Mouse (Mus musculus) forebrain, postnatal 0 days (tissue): ENCODE measurements around the gene Olfr1389. TPM values are rescaled to one million over a fixed set of nuclear protein-coding genes. Genes with fewer than 3 reads are reported as not detected.
"Not testable (repeated sequence)": the region's sequence is repeated elsewhere in the genome, so short reads cannot be mapped to it uniquely, and the experiment has no call there.

Source experiments
- ATAC-seq: fragments of 200-750 bp; cut with Nextera tagmentation; 2 replicates; pipeline ENCODE4 v1.8.0; 2017; ENCODE audit warnings: mild to moderate bottlenecking, moderate library complexity
- DNase-seq: peaks from one replicate; pipeline ENCODE4 v3.0.0-alpha.2; 2015
- H3K27ac ChIP-seq: fragments of 300-500 bp; sonication (generic); 2 replicates; pipeline ENCODE4 v1.5.1; 2014; ENCODE audit warnings: low read depth, mild to moderate bottlenecking, antibody characterized with exemption, low read length, moderate library complexity, mixed read lengths
- H3K27me3 ChIP-seq: fragments of 300-500 bp; sonication (generic); 2 replicates; pipeline ENCODE4 v1.6.1; 2014; ENCODE audit warnings: mild to moderate bottlenecking, low read length, mixed read lengths; ENCODE audit not compliant: insufficient read depth
- H3K36me3 ChIP-seq: fragments of 300-500 bp; sonication (generic); 2 replicates; pipeline ENCODE4 v1.6.1; 2014; ENCODE audit warnings: mild to moderate bottlenecking, moderate library complexity; ENCODE audit not compliant: insufficient read depth
- H3K4me1 ChIP-seq: fragments of 300-500 bp; sonication (generic); 2 replicates; pipeline ENCODE4 v1.6.1; 2014; ENCODE audit warnings: antibody characterized with exemption; ENCODE audit not compliant: insufficient read depth
- H3K4me2 ChIP-seq: fragments of 300-500 bp; sonication (generic); 2 replicates; pipeline ENCODE4 v1.6.1; 2014; ENCODE audit warnings: low read depth, mild to moderate bottlenecking, moderate library complexity
- H3K4me3 ChIP-seq: fragments of 300-500 bp; sonication (generic); 2 replicates; pipeline ENCODE4 v1.5.1; 2014; ENCODE audit warnings: low read depth, low read length, mixed read lengths
- H3K9ac ChIP-seq: fragments of 300-500 bp; sonication (generic); 2 replicates; pipeline ENCODE4 v1.6.1; 2014; ENCODE audit warnings: mild to moderate bottlenecking
- H3K9me3 ChIP-seq: fragments of 300-500 bp; sonication (generic); 2 replicates; pipeline ENCODE4 v1.6.1; 2016; ENCODE audit warnings: low read length
- CTCF ChIP-seq: sonication (generic); IDR thresholded peaks from 2 replicates; pipeline ENCODE4 v1.5.1; 2016; ENCODE audit warnings: antibody characterized with exemption, control low read depth, low read depth
- WGBS: fragments of 180-500 bp; shearing (Covaris S2); extraction: QIAGEN DNeasy Blood & Tissue Kit; methylation state at CpG from one replicate; pipeline ENCODE4 v1.1.7; 2014; 5-methylcytosine and 5-hydroxymethylcytosine counted together
- polyA plus RNA-seq: library from polyadenylated mRNA; unstranded; fragments of >200 nt; fragmentation: Nextera tagmentation; extraction: Ambion mirVana; gene quantifications from 2 replicates; pipeline ENCODE4 v1.2.1, GENCODE M21; 2015
- total RNA-seq: library from RNA; depleted of rRNA; stranded (reverse); fragments of >200 nt; gene quantifications from 2 replicates; pipeline ENCODE4 v1.2.3, GENCODE M21; 2014; rRNA removed

Olfr1389 gene
- total RNA-seq (not detected in 2 replicates), polyA plus RNA-seq (not detected in 2 replicates)

DNA sequence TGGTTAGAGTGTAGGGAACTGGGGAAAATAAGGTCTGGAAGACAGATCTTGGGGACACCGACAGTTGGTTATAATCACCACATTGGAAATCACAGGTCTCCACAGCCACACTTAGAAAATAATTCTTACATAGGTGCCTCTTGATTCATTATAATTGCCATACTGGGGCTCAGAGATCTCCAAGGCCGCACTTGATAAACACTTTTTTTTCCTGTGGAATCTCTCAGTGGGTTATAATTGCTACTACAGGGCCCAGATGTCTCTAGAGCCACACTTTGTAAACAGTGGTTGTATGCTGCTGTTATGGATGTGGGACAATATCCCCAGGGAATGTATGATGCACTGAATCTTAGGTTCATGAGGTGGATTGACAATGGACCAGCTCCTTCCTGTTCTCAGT lies at the start of gene Olfr1389:
Olfr1389 (plus strand) TSS at position 301 of the 400 bp plus-strand sequence.
- WGBS, result 86% methylated on average over 2 of the region's 2 CpGs
- no peaks in the 10 kb centered on the region for H3K36me3 ChIP-seq
- ATAC-seq, result no peak
- no peak within 1 kb of the TSS for H3K9ac ChIP-seq
- no peak within 1 kb of the TSS for H3K4me2 ChIP-seq
- H3K4me3 ChIP-seq, result no peak within 1 kb of the TSS
- no peaks in the 10 kb centered on the region for H3K27me3 ChIP-seq
- H3K4me1 ChIP-seq, result no peaks in the 10 kb centered on the region
- H3K9me3 ChIP-seq, result no peaks in the 10 kb centered on the region
- DNase-seq, result no peak
- H3K27ac ChIP-seq, result no peak within 1 kb of the TSS
- no peak for TF ChIP-seq CTCF

DNA sequence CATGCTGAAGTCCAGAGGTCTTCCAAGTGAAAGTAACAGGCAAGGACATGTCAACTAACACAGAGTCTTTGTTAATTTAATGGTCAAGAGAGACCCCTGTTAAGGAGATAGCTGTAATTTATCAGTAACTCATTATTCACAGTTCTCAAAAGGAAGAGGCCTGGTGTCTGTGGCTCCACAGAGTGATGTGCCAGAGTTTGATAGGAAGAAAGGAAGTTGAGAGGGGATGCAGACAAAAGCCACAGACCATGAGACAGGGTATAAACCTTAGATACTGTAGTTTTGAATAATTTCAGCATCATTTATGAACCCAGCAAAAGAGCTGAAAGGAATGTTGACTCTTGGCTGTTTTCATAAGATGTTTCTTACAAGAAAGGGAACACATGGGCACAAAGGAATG lies 39.7 kb upstream of the Olfr1389 start:
- H3K9me3 ChIP-seq, result no peaks in the 10 kb centered on the region
- H3K9ac ChIP-seq, result no peak overlapping the region
- H3K36me3 ChIP-seq, result no peaks in the 10 kb centered on the region
- TF ChIP-seq CTCF, result no peak
- H3K27me3 ChIP-seq, result no peaks in the 10 kb centered on the region
- H3K4me3 ChIP-seq, result no peak overlapping the region
- H3K4me2 ChIP-seq, result no peak overlapping the region
- no peaks in the 10 kb centered on the region for H3K4me1 ChIP-seq
- DNase-seq, result no peak
- H3K27ac ChIP-seq, result no peak overlapping the region
- ATAC-seq, result no peak

DNA sequence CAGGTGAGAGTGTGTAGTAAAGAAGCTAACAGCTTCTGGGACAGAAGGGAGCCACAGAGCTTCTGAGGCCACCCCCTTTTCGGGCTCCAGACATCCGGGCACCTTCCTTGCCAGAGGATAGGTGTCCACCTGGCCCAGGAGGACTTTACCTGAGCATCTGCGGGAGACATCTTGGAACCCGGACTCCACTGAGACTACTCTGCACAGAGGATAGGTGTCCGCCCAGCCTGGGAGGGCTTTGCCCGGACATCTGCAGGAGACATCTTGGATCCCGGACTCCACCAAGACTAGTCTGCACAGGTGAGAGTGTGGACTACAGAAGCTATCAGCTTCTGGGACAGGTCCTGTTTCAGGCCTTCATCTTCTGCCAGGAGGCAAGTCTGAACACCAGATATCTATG lies 36.7 kb upstream of the Olfr1389 start:
- not testable (repeated sequence) for H3K27ac ChIP-seq, H3K4me1 ChIP-seq, ATAC-seq, H3K9me3 ChIP-seq, DNase-seq, H3K27me3 ChIP-seq, H3K9ac ChIP-seq, H3K36me3 ChIP-seq, H3K4me3 ChIP-seq, H3K4me2 ChIP-seq
- WGBS, result 95% methylated on average over 7 of the region's 7 CpGs

DNA sequence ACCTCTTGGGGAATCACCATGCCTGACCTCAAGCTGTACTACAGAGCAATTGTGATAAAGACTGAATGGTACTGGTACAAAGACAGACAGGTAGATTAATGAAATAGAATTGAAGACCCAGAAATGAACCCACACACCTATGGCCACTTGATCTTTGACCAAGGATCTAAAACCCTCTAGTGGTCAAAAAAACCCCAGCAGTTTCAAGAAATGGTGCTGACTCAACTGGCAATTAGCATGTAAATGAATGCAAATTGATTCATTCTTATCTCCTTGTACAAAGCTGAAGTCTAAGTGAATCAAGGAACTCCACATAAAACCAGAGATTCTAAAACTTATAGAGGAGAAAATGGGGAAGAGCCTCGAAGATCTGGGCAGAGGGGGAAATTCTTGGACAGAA lies 30.2 kb upstream of the Olfr1389 start:
- H3K36me3 ChIP-seq, ATAC-seq, H3K4me3 ChIP-seq, H3K27ac ChIP-seq, H3K27me3 ChIP-seq, H3K9ac ChIP-seq, H3K4me1 ChIP-seq, H3K4me2 ChIP-seq, H3K9me3 ChIP-seq, DNase-seq: not testable (repeated sequence)
- 40% methylated on average over 1 of the region's 1 CpGs for WGBS

DNA sequence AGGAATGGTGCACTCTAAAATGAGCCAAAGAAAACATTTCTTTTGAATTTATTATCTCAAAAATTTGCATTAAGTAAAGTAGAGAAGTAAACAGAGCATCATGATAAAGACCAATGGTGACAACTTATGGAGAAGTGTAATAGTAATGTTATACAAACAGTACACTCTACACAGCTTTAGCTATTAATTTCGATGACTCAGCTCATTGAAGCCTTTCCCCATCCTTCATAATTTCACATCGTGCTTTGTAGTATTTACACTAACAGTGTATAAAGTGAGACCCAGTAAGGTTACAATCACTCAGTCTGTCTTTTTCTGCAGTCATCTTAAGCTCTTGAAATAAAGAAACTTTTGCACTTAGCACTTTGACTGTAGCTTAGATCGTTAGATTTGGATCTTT lies 16.1 kb upstream of the Olfr1389 start:
- DNase-seq, result no peak
- Histone ChIP-seq H3K9me3 (no peaks in the 10 kb centered on the region), H3K27ac (no peak overlapping the region), H3K36me3 (no peaks in the 10 kb centered on the region), H3K27me3 (no peaks in the 10 kb centered on the region), H3K4me1 (no peaks in the 10 kb centered on the region), H3K4me2 (no peak overlapping the region), H3K9ac (no peak overlapping the region), H3K4me3 (no peak overlapping the region)
- 83% methylated on average over 3 of the region's 3 CpGs for WGBS
- TF ChIP-seq CTCF, result no peak
- ATAC-seq, result no peak

DNA sequence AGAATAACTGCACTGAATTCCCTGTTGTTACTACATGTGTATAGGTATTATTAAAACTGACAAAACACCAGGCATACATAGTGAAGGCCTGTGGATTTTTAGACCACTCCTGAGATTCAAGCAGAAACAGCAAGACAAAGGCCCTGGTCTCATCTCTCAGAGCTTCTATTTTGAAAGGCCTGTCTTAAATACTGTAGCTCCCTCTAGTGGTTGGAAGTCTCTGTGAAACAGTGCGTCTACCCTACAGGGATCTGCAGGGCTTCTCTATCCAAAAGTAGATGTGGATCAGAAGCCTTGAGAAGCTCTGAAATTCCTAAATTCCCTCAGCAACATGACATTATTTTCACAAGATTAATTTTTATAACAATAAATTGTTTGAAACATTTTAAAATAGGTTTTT lies 12.3 kb upstream of the Olfr1389 start:
- no peaks in the 10 kb centered on the region for H3K27me3 ChIP-seq
- no peak overlapping the region for H3K4me3 ChIP-seq
- H3K4me1 ChIP-seq, result no peaks in the 10 kb centered on the region
- DNase-seq (no peak), ATAC-seq (no peak)
- no peak overlapping the region for H3K27ac ChIP-seq
- H3K9ac ChIP-seq, result no peak overlapping the region
- 29% methylated on average over 1 of the region's 1 CpGs for WGBS
- H3K9me3 ChIP-seq, result no peaks in the 10 kb centered on the region
- no peaks in the 10 kb centered on the region for H3K36me3 ChIP-seq
- TF ChIP-seq CTCF, result peak; percentile 27
- H3K4me2 ChIP-seq, result no peak overlapping the region

DNA sequence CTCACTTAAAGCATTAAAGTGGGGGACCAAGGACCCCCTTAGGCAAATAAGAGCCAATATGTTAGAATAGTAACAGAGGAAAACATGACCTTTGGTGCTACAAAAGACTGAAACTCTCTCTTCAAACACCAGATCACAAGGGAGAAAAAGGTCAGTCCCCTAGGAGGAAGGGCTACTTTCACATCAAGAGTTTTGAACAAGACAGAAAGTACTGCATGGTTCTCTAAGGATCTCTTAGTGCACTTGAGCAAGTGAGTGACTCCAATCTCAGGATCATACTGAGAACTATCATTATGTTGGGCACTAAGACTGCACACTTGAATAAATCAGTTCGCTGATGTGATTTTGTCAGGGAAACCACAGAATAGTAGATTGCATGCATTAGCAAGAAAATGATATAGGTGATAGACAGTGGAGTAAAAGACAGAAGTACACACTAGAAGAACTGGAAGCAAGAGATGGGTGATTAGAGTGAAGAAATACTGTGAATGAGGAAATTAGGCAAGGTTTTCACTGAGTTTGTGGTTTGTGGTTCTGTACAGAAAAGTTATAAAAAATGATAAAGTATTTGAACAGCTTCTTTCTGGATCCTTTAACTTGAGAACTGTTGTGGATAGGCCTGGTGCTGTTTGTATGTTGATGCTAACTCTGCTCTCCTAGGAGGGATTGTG lies 2.5 kb downstream of the Olfr1389 start:
- Histone ChIP-seq H3K9me3 (no peaks in the 10 kb centered on the region), H3K27ac (no peak overlapping the region), H3K36me3 (no peaks in the 10 kb centered on the region), H3K4me2 (no peak overlapping the region), H3K9ac (no peak overlapping the region), H3K4me3 (no peak overlapping the region), H3K4me1 (no peaks in the 10 kb centered on the region), H3K27me3 (no peaks in the 10 kb centered on the region)
- TF ChIP-seq CTCF, result no peak
- DNase-seq (no peak), ATAC-seq (no peak)
- WGBS, result 73% methylated on average over 1 of the region's 1 CpGs
